Mouse (Mus musculus) splenic B cell, adult 2 months (primary cell): ENCODE data around the gene Pias4.
A peak's percentile ranks its signal among the peaks of the same experiment; 100 is the strongest.
"Not testable (repeated sequence)": the region's sequence is repeated elsewhere in the genome, so short reads cannot be mapped to it uniquely, and the experiment has no call there.

Experiments used
- DNase-seq: peaks from one replicate; pipeline ENCODE4 v3.0.0-alpha.2; 2011; ENCODE audit warnings: low read depth, low spot score
- H3K27me3 ChIP-seq: 2 replicates; pipeline ENCODE4 v1.6.1; 2012; ENCODE audit warnings: mild to moderate bottlenecking, low read length, moderate library complexity, mixed read lengths; ENCODE audit not compliant: control insufficient read depth, poor library complexity, insufficient read depth, severe bottlenecking
- H3K36me3 ChIP-seq: 2 replicates; pipeline ENCODE4 v1.6.1; 2012; ENCODE audit warnings: mild to moderate bottlenecking, low read length, moderate library complexity, mixed read lengths; ENCODE audit not compliant: control insufficient read depth, poor library complexity, insufficient read depth, severe bottlenecking

Pias4 gene

DNA sequence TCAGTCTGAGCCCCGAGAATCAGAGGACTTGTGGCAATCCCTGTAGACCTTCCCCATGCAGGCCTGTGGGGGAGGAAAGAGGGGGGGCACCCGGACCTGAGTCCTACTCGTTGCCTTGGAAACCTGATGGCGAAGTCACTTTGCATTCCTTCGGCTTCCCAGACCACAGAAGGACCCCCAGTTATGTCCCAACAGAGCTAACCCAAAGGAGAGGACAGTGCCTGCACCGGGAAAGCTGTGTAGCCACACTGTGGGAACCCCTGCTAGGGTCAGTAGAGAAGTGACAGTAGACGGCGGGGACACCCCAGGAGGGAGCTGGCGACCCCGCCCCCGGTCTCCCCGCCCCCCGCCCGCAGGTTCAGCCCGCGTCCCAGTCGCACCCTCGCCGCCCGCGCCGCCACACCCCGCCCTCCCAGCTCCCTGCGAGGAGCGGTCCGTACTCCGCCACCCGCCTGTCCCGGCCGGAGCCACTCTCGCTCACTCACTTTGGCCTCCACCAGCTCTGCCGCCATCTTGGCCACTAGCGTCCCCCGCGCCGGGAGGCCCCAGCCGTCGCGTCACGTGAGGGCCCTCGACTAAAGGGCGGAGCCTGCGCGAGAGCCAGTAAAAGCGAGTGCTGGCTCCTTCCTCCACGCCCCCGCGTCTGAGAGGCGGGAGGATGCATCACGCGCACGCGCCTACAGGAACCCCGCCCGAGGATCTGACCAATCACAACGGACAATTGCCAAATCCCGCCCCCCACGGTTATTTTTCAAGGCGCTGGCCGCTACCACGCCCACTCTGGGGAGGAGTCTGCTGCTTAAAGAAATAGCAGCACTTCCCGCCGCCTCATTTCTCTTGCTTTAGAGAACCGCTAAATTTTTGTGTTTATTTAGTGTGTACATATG, at the start of gene Pias4:
Gene Pias4, minus strand, starts transcription at position 724 of the 887 bp plus-strand sequence.
- H3K36me3 ChIP-seq = no peaks in the 10 kb centered on the region
- DNase-seq = peak; percentile 100
- H3K27me3 ChIP-seq = no peaks in the 10 kb centered on the region

DNA sequence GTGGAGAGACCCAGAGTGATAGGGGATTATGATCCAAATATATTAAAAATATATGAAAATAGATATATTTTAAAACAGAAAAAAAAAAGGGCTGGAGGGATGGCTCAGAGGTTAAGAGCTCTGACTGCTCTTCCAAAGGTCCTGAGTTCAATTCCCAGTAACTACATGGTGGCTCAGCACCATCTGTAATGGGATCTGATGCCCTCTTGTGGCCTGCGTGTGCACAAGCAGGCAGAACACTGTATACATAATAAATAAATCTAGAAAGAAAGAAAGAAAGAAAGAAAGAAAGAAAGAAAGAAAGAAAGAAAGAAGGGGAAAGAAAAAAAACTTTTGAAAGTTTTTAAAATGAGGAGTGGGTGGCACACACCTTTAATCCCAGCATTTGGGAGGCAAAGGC, 49.5 kb upstream of the Pias4 start:
- DNase-seq = peak; percentile 68
- not testable (repeated sequence) for H3K36me3 ChIP-seq, H3K27me3 ChIP-seq

DNA sequence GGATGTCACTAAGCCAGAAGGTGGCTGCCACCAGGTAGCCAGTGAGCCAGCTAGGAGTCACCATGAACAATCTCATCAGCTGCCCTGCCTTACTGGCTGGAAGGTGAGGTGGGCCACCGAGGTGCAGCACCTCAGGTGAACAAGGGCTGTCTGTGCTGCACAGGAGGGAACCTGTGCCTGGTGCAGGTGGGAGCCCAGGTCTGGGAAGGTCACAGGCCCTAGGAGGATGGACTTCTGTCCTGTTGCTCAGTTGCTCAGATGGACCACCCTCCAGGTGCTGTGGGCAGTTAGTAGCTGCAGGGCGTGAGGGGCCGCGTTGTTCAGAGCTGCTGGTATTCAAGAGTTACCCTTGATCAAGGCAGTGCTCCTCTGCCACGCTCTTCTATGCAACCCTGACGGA, 49.1 kb upstream of the Pias4 start:
- DNase-seq = no peak
- Histone ChIP-seq H3K27me3 (no peaks in the 10 kb centered on the region), H3K36me3 (no peaks in the 10 kb centered on the region)

DNA sequence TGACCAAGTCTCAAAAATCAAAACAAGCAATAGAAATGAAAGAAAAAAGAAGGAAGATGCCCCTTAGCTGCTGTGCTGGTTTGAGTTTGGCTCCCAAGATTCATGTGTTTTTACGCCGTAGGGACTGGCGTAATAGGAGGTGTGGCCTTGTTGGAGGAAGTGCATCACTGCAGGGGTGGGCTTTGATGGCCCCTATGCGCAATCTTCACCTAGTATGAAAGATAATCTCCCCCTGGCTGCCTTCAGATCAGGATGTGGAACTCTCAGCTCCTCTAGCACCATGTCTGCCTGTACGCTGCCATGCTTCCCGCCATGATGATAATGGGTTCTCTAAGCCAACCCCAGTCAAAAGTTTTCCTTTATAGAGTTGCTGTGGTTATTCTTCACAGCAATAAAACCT, 48.5 kb upstream of the Pias4 start:
- Histone ChIP-seq H3K27me3 (no peaks in the 10 kb centered on the region), H3K36me3 (no peaks in the 10 kb centered on the region)
- no peak for DNase-seq

GRCm38 (mm10) chr10:81210154-81210553, 42.4 kb upstream of the Pias4 start:
- DNase-seq = no peak
- no peaks in the 10 kb centered on the region for H3K36me3 ChIP-seq
- no peaks in the 10 kb centered on the region for H3K27me3 ChIP-seq

- H3K27me3 ChIP-seq = no peaks in the 10 kb centered on the region
- no peak for DNase-seq
- no peaks in the 10 kb centered on the region for H3K36me3 ChIP-seq
These were observed 36.4 kb upstream of the Pias4 start for GRCm38 (mm10) chr10:81204137-81204536.

- H3K27me3 ChIP-seq = no peaks in the 10 kb centered on the region
- H3K36me3 ChIP-seq = no peaks in the 10 kb centered on the region
- no peak for DNase-seq
These were observed 35.4 kb upstream of the Pias4 start for GRCm38 (mm10) chr10:81202978-81203720.

DNA sequence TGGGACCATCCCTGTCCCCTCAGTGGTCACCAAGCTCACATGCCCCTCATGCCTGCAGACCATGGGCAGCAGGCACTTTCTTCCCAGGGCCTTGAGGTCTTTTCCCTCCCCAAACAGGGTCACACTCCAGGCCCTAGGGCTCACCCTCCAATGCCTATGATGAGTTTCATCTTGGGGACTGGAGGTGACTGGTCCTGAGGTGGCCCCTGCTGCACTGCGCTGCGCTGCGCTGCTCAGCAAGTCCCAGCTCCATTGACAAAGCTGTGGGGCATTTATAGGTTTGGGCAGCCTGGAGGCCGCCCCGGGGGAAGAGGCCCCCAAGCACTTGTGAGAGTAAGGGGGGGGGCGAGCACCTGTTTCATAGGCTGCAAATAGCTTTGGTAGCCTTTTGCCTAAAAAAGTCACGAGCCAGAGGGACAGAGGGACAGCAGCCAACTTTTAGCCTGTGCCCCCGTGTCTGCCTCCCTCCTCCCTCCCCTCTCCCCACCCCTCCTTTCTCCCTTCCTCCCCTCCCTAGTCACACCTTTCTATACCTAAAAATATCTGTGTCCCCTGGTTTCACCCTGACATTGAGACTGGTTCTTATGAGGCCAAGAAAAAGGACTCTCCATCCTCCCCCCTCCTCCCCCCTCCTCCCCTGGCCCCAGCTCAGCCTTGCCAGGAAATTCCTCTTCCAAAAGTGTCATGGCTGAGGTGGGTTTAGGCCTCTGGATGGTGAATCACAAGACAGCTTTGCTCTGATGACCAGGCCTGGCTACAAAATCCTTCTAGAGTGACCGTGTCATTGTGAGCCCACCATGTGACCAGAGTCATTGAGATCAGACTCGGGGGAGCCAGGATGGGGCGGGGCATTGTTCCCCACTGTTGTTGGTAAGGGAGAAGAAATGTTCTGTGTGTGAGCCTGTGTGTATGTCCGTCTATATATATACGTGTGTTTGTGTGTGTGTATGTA, 34.4 kb upstream of the Pias4 start, which contains the start of gene Nmrk2:
Gene Nmrk2, minus strand, starts transcription at position 245 of the 952 bp plus-strand sequence.
- DNase-seq = no peak
- Histone ChIP-seq H3K36me3 (no peaks in the 10 kb centered on the region), H3K27me3 (no peaks in the 10 kb centered on the region)

GRCm38 (mm10) chr10:81200605-81201287, 33.0 kb upstream of the Pias4 start:
- Histone ChIP-seq H3K27me3 (no peaks in the 10 kb centered on the region), H3K36me3 (no peaks in the 10 kb centered on the region)
- no peak for DNase-seq

DNA sequence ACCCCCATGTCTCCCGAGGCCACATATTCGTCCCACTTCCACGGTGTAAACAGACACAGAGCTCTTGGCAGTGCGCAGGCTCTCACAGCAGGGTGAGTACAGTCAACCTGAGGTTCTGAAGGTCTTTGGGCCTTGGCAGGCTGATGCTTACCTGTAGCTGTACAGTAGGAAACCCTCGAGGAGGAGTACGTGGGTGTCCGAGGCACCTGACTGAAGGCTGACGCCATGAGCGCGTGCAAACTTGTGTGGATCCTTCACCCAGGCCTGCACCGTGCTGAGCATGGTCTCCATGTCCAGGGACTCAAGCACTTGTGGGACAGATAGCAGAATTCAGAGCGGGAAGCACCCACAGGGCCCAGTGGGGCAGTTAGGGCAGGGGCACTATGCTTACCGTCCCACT, 32.4 kb upstream of the Pias4 start:
- Histone ChIP-seq H3K27me3 (no peaks in the 10 kb centered on the region), H3K36me3 (no peaks in the 10 kb centered on the region)
- no peak for DNase-seq

DNA sequence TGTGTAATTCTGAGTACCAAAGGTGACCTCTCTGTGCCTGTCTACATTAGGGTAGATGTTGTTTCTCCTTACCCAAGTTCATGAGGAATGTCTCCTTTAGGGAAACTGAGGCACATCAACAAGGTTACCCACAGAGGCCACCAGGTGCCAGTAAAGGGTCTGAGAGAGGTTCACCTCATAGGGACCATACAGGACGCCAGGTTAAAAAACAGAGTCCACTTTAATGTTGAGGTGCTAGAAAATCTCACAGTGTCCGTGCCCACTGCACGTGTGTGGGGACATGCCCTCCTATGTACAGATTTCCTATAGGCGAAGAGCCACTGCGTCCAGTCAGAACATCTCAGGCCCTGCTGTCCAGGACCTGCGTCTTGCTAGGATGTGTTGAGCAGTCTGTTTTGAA, 31.3 kb upstream of the Pias4 start:
- no peaks in the 10 kb centered on the region for H3K27me3 ChIP-seq
- DNase-seq = no peak
- H3K36me3 ChIP-seq = no peaks in the 10 kb centered on the region

DNA sequence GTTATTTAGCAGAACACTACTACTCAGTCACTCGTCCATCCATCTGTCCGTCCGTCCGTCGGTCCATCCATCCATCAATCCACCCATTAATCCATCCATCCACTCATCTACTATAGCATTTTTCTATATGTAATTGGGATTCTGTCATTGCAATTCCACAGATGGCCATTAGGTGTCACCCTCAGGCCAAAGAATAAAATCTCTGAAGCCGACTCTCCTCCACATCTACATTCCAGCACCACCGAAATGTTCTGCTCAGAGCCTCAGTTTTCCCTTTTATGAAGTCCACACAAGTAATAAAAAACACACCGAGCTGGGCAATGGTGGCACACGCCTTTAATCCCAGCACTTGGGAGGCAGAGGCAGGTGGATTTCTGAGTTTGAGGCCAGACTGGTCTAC, 30.5 kb upstream of the Pias4 start:
- H3K36me3 ChIP-seq = no peaks in the 10 kb centered on the region
- no peaks in the 10 kb centered on the region for H3K27me3 ChIP-seq
- DNase-seq = peak; percentile 84

- no peak for DNase-seq
- no peaks in the 10 kb centered on the region for H3K36me3 ChIP-seq
- no peaks in the 10 kb centered on the region for H3K27me3 ChIP-seq
These were observed 29.6 kb upstream of the Pias4 start for GRCm38 (mm10) chr10:81197305-81197704.

DNA sequence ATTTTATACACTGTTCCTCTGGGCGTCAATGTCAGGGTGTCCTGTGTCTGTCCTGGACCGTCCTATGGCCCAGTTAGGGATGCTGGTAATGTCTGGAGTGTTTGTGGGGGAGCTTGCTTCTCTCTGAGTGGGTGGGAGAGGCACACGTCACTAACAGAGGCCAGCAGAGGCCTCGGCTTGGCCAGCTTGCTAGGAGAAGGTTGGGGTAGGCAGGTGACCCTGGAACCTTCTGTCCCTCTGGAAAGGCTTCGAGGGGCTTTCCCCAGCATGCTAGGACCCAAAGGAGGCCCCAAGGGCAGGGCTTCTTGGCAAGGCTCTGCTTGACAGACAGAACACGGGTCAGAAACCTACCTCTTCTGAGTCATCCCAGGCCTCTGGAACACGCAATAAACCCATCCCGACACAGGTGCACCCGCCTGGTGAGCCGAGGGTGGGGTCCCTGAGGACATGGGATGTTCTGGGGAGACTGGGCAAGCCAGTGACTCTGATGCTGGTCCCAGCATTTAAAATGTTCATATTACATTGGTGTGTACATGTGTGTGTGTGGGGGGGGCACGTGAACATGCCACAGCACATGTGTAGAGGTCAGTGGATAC, 28.8 kb upstream of the Pias4 start:
- DNase-seq = no peak
- H3K36me3 ChIP-seq = no peaks in the 10 kb centered on the region

More for the DNA sequence above, 28.8 kb upstream of the Pias4 start:
- no peaks in the 10 kb centered on the region for H3K27me3 ChIP-seq
